ENCODE assay signal across 8 mouse cellular contexts in the genomic region with DNA sequence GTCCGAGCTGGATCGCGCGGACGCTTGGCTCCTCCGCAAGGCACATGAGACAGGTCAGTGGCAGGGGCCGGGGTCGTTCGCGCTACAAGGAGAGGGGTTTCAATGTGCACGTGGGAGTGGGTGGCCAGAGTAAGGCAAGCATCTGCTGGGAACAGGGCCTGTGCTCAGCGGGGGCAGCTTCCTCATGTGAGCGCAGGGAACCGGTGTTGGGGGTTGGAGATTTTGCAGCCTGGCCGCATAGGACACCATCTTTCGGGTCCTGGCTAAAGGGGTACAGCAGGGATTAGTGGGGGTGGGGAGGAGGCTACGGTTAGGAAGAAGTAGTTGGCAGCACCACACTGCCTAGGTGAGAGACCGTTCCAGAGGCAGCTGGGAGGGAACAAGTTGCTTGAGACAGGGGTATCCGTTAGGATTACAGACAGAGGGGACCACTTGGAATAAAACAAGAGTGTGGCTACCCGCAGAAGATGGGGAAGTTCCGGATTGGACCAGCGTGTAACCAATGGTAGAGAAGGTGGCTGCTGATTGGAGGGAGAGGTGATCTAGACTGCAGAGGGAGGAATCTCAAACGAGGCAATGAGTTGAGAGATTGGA. TPM values are rescaled to one million over a fixed set of nuclear protein-coding genes. Genes with fewer than 3 reads are reported as not detected.
DNase-seq lines count a peak whose midpoint lies in the region; ATAC-seq lines count a peak whose summit lies in the region.

No protein-coding gene starts in this region.

- H3K4me2 ChIP-seq in forebrain, embryonic 15.5 days (replicated peaks) = peak overlapping the region; percentile 70
- peak overlapping the region; percentile 85 for H3K4me2 ChIP-seq in hindbrain, embryonic 15.5 days

- peak; percentile 76 for ATAC-seq in forebrain, embryonic 15.5 days (replicated peaks)
- peak; percentile 77 for ATAC-seq in hindbrain, embryonic 15.5 days (ENCODE audit: low FRiP score, low read depth)

- 0 out of 2 replicates have a peak, but pooled peaks cover 8% of the 10 kb centered on the region for H3K36me3 ChIP-seq in forebrain, embryonic 15.5 days
- 0 out of 2 replicates have a peak, but pooled peaks cover 4% of the 10 kb centered on the region for H3K36me3 ChIP-seq in hindbrain, embryonic 15.5 days

- no peaks in the 10 kb centered on the region for H3K9me3 ChIP-seq in forebrain, embryonic 15.5 days
- H3K9me3 ChIP-seq in hindbrain, embryonic 15.5 days = no peaks in the 10 kb centered on the region

- peaks cover 10% of the 10 kb centered on the region for H3K4me1 ChIP-seq in forebrain, embryonic 15.5 days
- H3K4me1 ChIP-seq in hindbrain, embryonic 15.5 days (replicated peaks) = peaks cover 7% of the 10 kb centered on the region

- H3K9ac ChIP-seq in forebrain, embryonic 15.5 days (replicated peaks) = peak overlapping the region; percentile 63
- peak overlapping the region; percentile 60 for H3K9ac ChIP-seq in hindbrain, embryonic 15.5 days

- H3K27me3 ChIP-seq in forebrain, embryonic 15.5 days = no peaks in the 10 kb centered on the region
- H3K27me3 ChIP-seq in hindbrain, embryonic 15.5 days = no peaks in the 10 kb centered on the region

- peak; percentile 26 for DNase-seq in gastrocnemius, adult 18-20 months (ENCODE audit: low spot score)
- DNase-seq in gastrocnemius, adult 8-10 months (ENCODE audit: low spot score in 2 of 2) = no peak
- peak; percentile 42 for DNase-seq in cerebellum, adult 11 months
- DNase-seq in layer of hippocampus, postnatal 36 days = peak; percentile 52 to 65
- peak; percentile 33 for DNase-seq in lung, postnatal 14 days
- DNase-seq in right cerebral cortex, postnatal 4 days = peak; percentile 54

- peak overlapping the region; percentile 68 for H3K27ac ChIP-seq in forebrain, embryonic 15.5 days (replicated peaks)
- H3K27ac ChIP-seq in hindbrain, embryonic 15.5 days (replicated peaks) = peak overlapping the region; percentile 70

- under 1% methylated on average over 23 of the region's 23 CpGs for WGBS in forebrain, embryonic 15.5 days
- under 1% methylated on average over 23 of the region's 23 CpGs for WGBS in hindbrain, embryonic 15.5 days

- peak overlapping the region; percentile 67 for H3K4me3 ChIP-seq in forebrain, embryonic 15.5 days
- H3K4me3 ChIP-seq in hindbrain, embryonic 15.5 days = peak overlapping the region; percentile 81

RNA-seq across cellular contexts. Expression of gene Tmem160, which starts 0.6 kb away (rescaled TPM):
- total RNA-seq in gastrocnemius, adult 18-20 months (2021) = 10 to 100 TPM; 52.0 to 53.2 TPM
- 10 to 100 TPM; 54.7 to 73.2 (median 60.1) TPM for total RNA-seq in gastrocnemius, adult 8-10 months (2022)
- 63.5 and 70.2 TPM in 2 replicates for polyA plus RNA-seq in forebrain, embryonic 15.5 days (2015; fragmentation: Nextera tagmentation; extraction: Ambion mirVana)
- polyA plus RNA-seq in hindbrain, embryonic 15.5 days (2015; fragmentation: Nextera tagmentation; extraction: Ambion mirVana) = 67.8 and 75.6 TPM in 2 replicates
- total RNA-seq in layer of hippocampus, postnatal 36 days (2021) = 10 to 100 TPM; 61.4 to 77.2 TPM

RNA-seq across cellular contexts. Expression of gene Npas1, which starts 24.3 kb away (rescaled TPM):
- total RNA-seq in gastrocnemius, adult 18-20 months (2021) = not detected
- not detected for total RNA-seq in gastrocnemius, adult 8-10 months (2022)
- polyA plus RNA-seq in forebrain, embryonic 15.5 days (2015; fragmentation: Nextera tagmentation; extraction: Ambion mirVana) = 5.1 and 6.7 TPM in 2 replicates
- polyA plus RNA-seq in hindbrain, embryonic 15.5 days (2015; fragmentation: Nextera tagmentation; extraction: Ambion mirVana) = 4.4 and 5.0 TPM in 2 replicates
- 10 to 100 TPM; 17.9 to 20.2 TPM for total RNA-seq in layer of hippocampus, postnatal 36 days (2021)

RNA-seq across cellular contexts. Expression of gene Zc3h4, which starts 52.5 kb away (rescaled TPM):
- total RNA-seq in gastrocnemius, adult 18-20 months (2021) = 10 to 100 TPM; 27.7 to 28.6 TPM
- 10 to 100 TPM; 23.1 to 28.9 (median 26.7) TPM for total RNA-seq in gastrocnemius, adult 8-10 months (2022)
- polyA plus RNA-seq in forebrain, embryonic 15.5 days (2015; fragmentation: Nextera tagmentation; extraction: Ambion mirVana) = 22.3 and 25.2 TPM in 2 replicates
- 17.5 and 17.6 TPM in 2 replicates for polyA plus RNA-seq in hindbrain, embryonic 15.5 days (2015; fragmentation: Nextera tagmentation; extraction: Ambion mirVana)
- 10 to 100 TPM; 54.7 to 60.4 TPM for total RNA-seq in layer of hippocampus, postnatal 36 days (2021)

Comparison
In these comparisons a context has a peak if more than half of its experiments do, and no peak if none do; other contexts are left out.
1. DNase-seq: peak in gastrocnemius, adult 18-20 months (single experiment), cerebellum, adult 11 months (single experiment), layer of hippocampus, postnatal 36 days (2 of 2), lung, postnatal 14 days (single experiment) and right cerebral cortex, postnatal 4 days (single experiment); none in gastrocnemius, adult 8-10 months (0 of 2).
2. RNA of gene Npas1, which starts 24.3 kb away (total RNA-seq): 17.9 to 20.2 TPM in layer of hippocampus, postnatal 36 days; not detected in gastrocnemius, adult 18-20 months and not detected in gastrocnemius, adult 8-10 months; every median in the first group is over 10 times any median in the second.